Mouse (Mus musculus): ENCODE measurements around the gene Efna4. TPM values are rescaled to one million over a fixed set of nuclear protein-coding genes. Genes with fewer than 3 reads are reported as not detected.

Gene Efna4
- 1 to 10 TPM in 1 of 2 experiments, under 1 TPM in 1; 0.43 to 1.1 TPM for total RNA-seq (2021)
- long read RNA-seq, experiment 1, partial matches to known transcripts, result 0 of 1 reads
- long read RNA-seq, experiment 1, other reads (novel, unspliced or antisense), result 0 of 1 reads
- long read RNA-seq, experiment 2, result 0 reads

DNA sequence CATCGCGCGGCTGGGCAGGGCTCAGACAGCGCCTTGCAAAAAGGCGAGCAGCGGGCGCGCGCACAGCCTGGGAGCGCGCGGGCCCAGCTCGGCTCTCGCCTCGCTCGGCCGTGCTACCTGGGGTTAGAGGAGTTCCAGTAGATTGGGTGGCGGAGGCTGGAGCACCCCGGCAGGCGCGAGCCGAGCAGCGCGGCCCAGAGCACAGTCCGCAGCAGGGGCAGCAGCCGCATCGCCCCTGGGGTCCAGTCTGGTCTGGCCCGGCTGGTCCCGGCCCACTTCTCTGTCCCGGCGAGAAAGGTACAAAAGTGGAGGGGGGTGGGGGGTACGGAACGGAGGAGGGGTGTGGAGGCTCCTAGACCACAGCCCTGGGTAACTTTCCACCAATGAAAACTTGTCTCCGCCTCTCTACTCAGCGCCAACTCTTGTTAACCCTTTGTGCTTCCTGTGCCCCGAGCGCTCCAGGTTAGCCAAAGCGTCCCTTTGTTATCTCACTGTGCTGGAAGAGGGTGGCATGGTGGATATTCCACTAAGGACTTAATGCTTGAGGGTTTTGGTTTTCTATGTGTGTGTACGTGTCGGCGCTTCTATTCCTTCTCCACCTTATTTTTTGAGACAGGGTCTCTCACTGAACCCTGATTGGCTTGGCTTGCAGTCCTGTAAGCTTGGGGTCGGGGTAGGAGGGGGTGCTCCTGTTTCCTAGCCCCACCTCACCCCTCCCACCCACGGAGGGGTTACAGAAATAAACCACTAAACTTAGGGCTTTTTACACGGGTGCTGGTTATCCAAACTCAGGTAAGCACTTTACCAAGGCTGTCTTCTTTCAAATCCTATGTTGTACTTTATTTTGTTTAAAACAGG is at the start of gene Efna4:
Efna4 (minus strand) TSS at position 308 of the 858 bp plus-strand sequence.
- peak in 1 of 2 experiments; percentile 39 for DNase-seq (ENCODE audit: low spot score in 2 of 2)

DNA sequence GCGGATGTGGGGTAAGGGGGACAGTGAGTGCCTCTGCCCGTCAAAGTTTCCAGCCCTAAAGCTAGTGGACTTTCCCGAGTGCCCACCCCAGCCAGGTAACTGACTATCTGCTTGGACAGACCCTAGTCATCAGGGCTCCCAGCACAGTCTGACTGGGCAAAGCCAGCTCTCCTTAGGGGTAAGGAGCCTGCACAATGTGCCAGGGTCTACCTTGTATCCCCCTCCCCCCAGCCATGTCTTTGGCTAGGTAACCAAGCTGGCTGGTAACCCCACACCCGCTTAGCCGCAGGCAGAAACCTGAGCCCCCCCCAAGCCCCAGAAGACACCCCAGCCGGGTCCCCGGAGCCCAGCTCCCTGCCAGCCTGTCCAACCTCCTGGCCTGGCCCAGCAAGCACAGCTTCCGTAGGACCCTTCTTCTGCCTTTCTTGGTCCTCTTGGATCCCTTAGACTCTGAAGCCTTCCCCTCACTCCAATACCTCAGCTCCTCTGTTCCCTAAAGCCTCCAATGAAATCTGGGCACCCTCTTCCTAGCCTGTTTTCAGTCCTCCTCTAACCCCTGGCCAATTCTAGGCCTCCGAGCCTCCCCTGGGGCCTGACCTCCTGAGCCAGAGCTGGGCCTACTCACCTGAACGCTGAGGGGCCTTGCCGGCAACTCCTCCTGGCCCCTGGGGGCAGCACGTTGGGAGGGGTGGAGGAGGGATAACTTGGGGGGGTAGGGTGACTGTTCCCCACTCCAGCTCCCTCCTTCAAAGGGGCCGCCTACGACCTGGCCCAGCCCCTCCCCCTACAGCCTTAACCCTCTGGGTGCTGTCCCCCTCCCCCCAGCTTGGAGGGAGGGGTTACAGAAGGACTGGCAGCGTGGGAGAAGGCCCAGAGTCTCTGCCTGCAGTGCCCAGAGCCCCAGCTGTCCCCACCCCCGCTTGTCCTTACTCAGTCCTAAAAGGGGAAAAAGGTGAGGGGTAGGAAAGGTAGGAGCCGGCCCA is 48.9 kb upstream of the Efna4 start:
- DNase-seq (ENCODE audit: low spot score in 2 of 2), result no peak

DNA sequence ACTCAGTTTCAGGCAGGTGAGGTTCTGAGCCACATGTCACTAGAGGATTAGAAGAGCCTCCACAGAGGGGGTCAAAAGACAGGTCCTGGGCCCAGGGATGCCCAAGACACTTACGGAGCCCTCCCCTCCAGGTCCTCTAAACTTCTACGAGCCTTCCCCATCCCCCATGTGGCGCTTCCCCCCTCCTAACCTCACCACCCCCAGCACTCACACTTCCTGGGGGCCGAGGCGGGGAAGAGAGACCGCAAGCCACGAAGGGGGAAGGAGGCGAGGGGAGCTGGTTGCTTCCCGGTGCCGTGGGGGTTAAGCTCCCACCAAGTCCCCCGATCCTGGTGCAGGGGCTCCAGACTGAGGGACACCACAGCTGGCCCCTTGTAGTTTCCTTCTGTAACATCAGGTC is 47.6 kb upstream of the Efna4 start:
- DNase-seq (ENCODE audit: low spot score in 2 of 2), result no peak

DNA sequence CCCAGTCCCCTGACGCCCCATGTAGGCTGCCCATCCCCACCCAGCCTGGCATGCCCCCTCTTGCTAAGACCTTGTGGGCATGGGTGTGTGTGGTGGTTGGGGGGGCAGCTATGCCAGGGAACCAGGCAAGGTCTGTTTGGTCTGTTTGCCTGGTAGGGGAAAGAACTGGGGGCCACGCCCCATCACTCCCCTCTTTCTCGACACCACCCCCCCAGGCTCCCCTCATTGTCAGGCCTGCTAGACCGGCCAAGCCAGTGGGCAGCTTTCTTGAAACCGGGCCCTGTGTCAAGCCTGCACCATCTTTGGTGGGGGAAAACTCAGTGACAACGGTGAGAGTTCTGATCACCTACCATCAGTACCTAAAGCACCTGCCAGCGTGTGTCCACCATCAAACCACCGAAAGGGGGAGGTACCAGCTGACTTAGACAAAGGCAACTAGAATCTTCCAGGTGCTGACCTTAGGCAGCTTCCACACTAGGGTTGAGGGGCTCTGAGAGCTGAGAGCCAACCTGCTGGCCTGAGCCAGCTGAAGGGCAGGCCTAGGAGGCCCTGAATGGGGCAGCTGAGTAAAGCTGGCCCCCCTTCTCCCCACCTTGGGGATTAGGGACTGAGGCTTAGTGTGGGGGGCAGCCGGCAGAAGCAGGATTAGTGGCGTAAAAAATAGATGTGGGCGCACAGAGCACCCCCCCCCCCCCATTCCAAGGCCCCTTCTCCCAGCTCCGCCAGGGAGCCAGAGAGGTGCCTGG is 46.7 kb upstream of the Efna4 start:
- no peak for DNase-seq (ENCODE audit: low spot score in 2 of 2)

GRCm38 (mm10) chr3:89383651-89384255 is 45.9 kb upstream of the Efna4 start:
- no peak for DNase-seq (ENCODE audit: low spot score in 2 of 2)

DNA sequence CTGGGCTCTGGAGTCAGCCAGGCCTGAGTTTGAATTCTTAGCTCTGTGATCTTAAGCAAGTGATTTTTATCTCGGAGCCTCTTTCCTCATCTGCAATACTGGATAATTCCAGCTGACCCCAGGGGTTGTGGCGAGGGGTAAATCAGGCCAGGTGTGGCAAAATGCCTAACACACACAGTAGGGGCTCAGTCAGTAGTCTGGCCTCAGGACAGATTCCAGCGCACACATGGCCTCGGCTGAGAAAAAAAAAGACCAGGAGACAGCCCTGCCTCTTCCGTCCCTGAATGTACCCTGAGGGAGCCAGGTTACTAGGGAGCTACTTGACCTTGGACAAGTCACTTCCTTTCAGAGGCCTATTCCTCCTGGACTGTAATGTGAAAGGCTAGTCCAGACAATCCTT is 45.1 kb upstream of the Efna4 start:
- DNase-seq (ENCODE audit: low spot score in 2 of 2), result no peak

DNA sequence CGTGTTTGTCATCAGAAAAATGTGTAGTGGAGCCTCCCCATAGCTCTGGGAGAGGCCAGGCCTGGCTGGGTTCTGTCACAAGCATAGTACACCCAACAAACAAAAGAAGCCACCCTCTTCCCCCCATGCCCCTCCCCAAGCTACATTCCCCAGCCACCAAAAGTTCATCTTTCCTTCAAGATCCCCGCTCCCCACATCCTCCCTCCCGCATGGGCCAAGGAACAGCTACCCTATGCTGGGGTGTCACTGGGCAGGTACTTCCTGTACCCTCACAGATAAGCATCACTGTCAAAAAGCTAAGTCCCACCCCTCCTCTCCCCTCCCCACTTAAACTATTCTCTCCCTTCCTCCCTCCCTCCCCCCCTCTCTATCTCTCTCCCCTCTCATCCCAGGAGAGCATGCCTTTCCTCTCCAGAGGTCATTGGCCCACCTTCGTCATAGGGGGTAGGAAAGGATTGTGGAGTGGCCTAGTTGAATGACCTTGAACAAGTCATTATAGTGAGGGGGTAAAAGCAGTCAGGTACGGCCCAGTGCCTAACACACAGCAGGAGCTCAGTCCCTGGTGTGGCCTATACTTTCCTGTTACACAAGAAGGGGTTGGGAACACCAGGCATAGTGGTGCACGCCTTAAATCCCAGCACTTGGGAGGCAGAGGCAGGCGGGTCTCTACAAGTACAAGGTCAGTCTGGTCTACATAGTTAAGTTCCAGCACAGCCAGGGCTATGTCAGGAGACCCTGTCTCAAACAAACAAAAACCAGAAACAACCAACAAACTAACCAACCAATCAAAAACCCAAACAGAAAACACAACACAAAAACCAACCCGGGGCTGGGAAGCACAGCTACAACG is 44.4 kb upstream of the Efna4 start:
- no peak for DNase-seq (ENCODE audit: low spot score in 2 of 2)

DNA sequence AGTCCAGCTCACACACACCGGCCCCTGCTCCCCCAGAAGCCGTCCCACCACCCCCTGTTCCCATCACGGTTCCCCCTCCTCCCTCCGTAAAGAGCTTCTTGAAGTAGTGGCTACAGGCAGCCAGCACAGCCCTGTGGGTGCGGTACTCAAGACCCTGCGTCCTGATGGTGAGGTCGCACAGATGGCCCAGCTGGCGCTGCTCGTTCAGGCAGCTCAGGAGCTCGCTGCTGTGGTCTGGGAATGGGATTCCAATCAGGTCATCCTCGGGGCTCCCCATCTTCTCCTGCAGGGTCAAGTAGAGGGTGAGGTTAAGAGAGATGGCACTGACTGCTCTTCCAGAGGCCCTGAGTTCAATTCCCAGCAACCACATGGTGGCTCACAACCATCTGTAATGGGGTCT is 43.4 kb upstream of the Efna4 start:
- DNase-seq (ENCODE audit: low spot score in 2 of 2), result no peak

DNA sequence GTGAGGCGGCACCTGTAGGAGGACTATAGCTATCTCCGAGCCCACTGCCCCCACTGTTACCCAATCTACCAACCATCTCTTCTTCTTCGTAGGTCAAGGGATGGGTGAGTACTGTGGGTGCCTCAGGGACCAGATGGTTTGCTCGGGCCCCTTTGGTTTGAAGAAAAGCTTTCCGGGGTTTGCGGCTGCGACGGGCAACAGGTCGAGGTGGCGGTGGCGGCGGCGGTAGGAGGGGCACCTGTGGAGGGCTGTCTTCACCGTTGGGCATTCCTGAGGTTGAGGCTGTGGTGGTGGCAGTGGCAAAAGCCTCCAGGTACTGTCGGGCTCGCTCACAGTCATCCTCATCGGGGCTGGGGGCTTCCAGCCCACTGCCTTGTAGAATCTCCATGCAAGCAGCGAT is 42.9 kb upstream of the Efna4 start:
- no peak for DNase-seq (ENCODE audit: low spot score in 2 of 2)

- no peak for DNase-seq (ENCODE audit: low spot score in 2 of 2)
Observed at GRCm38 (mm10) chr3:89380291-89380690, 42.5 kb upstream of the Efna4 start.

- DNase-seq (ENCODE audit: low spot score in 2 of 2), result peak in 1 of 2 experiments; percentile 33
Observed at GRCm38 (mm10) chr3:89379388-89380131, 41.7 kb upstream of the Efna4 start.

GRCm38 (mm10) chr3:89378394-89379067 is 40.7 kb upstream of the Efna4 start:
- peak; percentile 74 to 82 for DNase-seq (ENCODE audit: low spot score in 2 of 2)

DNA sequence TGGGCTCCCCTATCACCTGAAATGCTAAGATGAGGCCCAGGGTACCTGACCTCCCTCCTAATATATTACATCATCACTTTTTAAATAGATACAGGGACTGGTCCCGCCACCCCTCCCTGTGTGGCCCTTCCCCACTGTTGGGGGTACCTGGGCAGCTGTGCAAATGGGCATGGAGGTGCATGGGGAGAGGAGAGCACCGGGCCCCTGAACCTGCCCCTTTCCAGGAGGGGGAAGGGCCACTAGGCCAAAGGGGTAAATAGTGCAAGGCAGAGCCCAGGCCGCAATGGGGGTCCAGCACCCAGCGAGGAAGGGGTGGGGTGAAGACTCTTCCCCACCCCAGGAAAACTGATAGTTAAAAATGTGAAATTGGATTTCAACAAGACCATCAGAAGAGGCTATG is 40.0 kb upstream of the Efna4 start:
- DNase-seq (ENCODE audit: low spot score in 2 of 2), result no peak

DNA sequence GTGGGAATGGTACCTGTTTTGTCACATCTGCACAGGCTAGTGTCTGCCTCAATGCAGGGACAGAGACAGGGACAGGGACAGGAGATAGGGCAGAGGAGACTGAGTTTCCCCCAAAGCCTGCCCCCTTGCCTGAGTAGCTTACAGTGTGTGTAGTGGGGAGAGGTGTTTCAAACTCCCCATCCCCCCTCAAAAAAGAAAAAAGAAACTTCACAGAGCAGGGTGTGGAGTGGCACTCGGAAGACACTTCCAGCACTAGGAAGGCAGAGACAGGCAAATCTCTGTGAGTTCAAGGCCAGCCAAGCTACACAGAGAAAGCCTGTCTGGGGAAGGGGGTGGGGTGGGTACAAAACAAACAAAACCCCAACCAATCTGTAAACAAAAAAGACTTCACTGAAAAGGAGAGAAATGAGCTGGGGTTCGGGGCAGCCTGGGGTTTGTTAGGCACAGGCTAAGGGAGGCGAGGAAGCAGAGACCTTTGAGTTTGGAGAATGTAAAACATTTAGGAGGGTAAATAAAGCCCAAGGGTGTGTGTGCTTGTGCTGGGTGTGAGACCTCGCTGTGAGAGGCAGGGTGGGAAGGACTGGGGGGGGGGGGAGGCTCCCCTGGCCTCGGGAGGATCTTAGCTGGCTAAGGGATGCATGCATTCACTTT is 35.9 kb upstream of the Efna4 start:
- no peak for DNase-seq (ENCODE audit: low spot score in 2 of 2)

DNA sequence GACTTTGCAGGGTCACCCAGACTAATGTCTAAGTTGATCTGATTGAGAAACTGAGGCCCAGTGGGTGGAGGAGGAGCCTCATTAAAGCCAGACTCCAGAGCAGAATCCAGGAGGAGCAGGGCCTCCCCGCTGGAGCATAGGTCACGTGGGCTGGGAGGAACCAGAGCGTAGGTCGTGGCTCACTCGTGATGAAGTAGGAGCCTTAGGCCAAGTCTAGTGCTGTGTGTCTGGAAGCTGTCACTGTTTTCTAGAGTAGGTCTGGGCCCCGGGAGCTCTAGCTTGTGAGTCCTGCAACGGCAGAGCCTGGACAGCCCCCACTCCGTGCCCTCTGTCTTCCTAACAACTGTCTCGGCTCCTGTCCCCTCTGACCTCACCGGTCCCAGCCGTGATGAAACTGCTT is 29.5 kb upstream of the Efna4 start:
- DNase-seq (ENCODE audit: low spot score in 2 of 2), result no peak

GRCm38 (mm10) chr3:89365486-89366414 is 27.9 kb upstream of the Efna4 start:
- no peak for DNase-seq (ENCODE audit: low spot score in 2 of 2)

- no peak for DNase-seq (ENCODE audit: low spot score in 2 of 2)
Observed at GRCm38 (mm10) chr3:89365153-89365485, 27.3 kb upstream of the Efna4 start, which contains the start of gene Dcst1. Gene Dcst1, minus strand, starts transcription at chr3:89365253.
